Mouse (Mus musculus) lung, adult 2 months (tissue): ENCODE data around the gene Chrna5.

Experiments
- CTCF ChIP-seq: fragments of 200-500 bp; IDR thresholded peaks from 2 replicates; pipeline ENCODE4 v1.5.1; 2011; ENCODE audit warnings: mild to moderate bottlenecking, low read length, control low read depth; ENCODE audit not compliant: insufficient read depth
- POLR2A ChIP-seq: fragments of 200-500 bp; IDR thresholded peaks from 2 replicates; pipeline ENCODE4 v1.6.1; 2011; ENCODE audit warnings: low read depth, mild to moderate bottlenecking, control low read depth, low read length, borderline replicate concordance; ENCODE audit errors: extremely low read depth

DNA sequence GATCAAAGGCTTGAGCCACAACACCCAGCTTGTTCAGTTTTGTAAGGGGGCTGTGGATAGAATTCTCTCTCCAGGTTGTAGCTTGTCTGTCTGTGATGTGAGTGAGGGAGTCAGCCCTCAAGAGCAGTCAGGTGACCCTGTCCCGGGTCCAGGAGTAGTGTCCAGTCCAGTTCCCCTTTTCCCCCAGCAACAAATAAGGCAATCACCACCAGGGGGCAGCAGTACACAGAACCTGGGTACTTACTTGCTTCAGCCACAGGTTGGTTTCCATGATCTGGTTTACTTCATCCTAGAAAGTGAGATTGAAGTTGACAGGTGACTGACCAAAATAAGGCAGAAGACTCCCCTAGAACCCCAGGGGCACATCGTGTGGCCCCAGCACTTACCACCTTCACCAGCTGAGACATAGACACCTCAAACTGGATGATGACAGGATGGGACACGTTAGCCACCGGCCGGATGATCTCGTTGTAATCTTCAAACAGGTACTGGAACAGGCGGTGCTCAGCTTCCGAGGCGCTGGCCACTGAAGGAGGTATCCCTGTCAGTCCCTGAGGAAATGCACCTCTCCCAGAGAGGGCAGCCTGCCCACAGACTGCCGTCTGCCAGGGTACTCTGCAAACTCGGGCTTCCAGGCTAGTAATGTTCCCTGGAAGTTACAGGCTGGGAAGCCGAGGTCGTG is 43.4 kb downstream of the Chrna5 start:
- peak; percentile 62 for TF ChIP-seq CTCF
- TF ChIP-seq POLR2A: no peak
